Mouse (Mus musculus) right cerebral cortex, adult 18-20 months (tissue): ENCODE data around the gene Hand2.

Experiments used
- DNase-seq: peaks from one replicate; pipeline ENCODE4 v3.0.0; 2022; ENCODE audit warnings: mixed read lengths

Hand2 gene

DNA sequence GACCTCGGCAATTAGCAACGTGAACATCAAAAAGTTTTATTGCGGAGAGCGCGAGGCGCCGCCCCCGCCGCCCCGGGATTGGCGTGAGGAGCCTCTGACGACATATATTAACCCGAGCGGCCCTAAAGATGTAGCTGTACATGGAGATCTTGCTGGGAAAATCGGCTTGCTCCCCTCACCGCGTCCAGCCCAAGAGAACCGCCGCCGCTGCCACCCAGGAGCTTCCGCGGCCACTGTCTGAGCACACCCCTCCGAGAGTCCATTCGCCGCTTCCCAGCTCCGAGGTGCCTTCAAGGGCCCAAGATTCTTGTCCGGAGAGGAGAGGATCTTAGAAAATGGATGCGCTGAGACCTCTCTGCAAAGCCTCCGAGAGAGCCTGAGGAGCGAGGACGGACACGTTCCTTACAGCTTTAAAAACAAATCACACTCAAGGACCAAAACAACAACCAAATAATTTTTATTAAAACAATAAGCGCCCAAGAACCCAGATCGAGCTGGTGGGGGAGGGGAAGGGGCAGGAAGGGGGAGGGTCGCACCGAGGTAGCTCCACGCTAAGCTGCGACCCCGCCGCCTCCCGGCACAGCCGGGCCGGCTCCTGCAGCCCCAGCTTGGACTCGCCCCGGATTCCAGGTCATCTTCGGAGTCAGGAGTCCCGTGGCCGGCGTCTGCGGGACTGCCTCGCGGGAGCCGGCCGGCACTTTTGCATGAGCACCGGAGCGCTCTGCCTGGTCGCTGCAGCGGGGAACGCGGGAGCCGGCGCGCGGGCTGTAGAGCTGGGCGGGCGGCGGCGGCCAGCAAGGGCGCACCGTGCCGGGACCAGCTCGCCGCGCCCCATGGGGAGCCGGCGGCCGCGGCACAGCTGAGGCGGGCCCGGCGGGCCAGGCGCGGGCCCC, at the start of gene Hand2:
Gene Hand2, plus strand, starts transcription at position 133 of the 893 bp plus-strand sequence.
- no peak for DNase-seq

GRCm38 (mm10) chr8:57273055-57273454, 47.7 kb upstream of the Hand2 start:
- no peak for DNase-seq

GRCm38 (mm10) chr8:57293441-57293840, 27.3 kb upstream of the Hand2 start:
- DNase-seq = no peak

DNA sequence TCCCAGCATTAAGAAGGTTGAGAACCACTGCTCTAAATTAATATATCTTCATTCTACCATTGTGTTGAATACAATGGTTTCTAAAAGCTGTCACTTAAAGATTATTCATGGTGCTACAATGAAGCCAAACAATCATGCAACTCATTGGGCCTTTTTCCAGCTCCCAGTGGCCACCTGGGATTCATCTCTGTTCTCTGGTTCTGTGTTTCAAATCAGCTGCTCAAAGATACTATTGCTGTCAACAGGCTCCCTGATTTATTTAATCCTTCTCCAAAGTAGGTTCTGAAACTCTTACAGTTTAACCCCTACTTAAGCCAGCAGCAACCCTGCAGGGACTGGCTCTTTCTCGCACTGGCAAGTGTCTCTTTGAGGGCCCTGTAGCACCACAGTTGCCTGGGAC, 17.3 kb upstream of the Hand2 start:
- DNase-seq = no peak

DNA sequence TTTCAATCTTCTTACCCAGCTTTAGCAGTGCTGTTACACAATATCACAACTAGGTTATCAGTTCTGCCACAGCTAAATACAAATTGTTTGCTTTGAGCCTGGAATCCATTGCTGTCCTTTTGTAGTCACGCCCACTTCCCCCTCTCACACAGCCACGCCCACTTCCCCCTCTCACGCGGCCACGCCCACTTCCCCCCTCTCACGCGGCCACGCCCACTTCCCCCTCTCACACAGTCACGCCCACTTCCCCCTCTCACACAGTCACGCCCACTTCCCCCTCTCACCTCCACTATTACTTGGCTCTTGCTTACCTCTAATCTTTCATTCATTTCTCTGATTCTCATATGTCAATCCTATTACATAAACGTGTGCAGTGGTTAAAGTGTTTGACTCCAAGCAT, 15.8 kb upstream of the Hand2 start:
- no peak for DNase-seq

DNA sequence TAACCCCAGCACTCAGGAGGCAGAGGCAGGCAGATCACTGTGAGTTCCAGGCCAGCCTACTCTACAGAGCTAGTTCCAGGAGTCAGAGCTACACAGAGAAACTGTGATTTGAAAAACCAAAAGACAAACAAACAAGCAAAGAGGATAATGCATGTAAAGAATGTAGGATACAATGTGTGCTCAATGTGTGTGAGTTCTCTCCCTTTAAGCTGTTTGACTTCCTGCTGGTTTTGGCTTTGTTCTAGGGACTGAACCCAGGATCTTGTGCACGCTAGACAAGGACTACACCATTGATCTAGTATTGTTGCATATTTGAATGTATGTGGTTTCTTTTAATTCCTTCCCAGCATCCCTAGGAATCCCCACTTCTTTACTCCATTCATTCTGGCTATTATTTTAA, 14.3 kb upstream of the Hand2 start:
- no peak for DNase-seq

- DNase-seq = no peak
These were observed 10.8 kb upstream of the Hand2 start for GRCm38 (mm10) chr8:57309844-57310485.

DNA sequence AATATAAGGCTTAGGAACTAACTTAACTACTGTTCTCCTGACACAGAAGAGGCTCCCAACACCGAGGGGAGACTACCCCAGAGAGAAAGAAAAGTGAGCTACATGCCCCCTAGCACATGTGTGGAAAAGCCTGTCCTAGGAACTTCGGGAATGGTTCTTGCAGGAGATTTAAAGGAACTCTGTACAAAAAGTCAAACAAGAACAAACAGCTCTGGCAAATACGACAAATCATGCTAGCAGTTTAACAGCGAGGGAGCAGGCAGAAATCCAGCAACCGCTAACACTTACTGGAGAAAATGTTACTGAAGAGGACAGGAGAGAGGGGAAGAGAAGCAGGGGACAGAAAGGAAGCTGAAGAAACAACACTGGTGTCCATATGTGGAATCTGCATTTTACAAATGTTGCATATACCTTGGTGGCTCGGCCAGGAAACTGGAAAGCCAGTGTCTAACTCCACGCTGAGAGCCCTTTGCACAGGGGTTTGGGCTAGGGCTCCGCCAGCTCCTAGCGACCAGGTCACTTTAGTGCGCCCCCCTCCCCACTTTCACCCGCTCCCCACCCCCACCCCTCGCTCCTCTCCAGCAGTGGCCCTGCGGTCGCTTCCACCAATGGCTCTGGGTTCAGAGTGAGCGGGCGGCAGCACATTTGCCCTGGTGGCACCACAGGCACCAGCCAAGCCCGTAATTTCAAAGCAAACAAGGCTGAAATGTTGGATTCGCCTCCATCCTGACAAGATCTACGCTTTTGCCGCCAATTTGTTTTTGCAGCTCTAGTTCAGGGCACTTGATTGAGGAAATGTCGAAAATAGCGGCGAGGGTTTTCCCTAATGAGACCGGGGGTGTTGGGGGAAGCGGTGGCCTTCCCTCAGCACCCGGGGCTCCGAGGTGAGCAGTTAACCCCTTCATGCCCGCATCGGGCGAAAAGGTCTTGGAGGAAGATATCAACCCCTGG, 8.5 kb upstream of the Hand2 start:
- no peak for DNase-seq

DNA sequence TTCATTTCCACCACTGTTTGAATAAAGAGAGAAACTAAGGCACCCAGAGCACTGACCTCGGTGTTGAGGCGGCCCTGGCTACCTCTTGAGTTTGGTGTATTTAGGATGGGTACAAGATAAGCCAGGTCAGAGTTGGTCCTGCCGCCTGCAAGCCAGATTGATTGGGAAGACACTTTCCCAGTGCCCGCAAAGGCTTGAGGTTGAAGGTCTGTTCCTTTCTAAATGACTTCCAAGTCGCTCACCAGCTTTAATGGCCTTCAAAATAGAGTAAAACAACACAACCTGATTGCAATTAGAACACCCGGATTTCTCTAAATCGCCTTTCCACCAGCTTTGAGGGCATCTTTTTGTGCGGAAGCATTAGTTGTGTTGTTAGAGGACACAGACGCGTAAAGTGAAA, 7.2 kb upstream of the Hand2 start:
- no peak for DNase-seq

DNA sequence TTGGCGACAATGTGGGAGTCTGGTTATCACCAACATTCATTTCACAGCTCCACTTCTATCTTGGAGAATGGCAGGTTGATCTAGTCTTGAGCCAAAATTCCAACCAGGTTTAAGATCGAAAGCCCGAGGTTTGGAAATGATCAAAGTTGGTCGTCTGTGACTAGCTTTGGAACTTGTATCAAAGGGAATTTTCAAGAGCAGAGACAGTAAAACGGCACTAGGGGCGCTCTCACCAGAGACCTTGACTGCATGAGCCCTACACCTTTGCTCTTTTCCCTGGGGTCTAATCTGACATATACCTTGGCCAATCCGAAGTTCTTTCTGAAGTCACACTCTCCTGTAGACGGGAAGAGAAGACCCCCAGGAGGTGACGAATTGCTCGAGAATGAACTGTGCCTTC, 6.6 kb upstream of the Hand2 start:
- DNase-seq = no peak

GRCm38 (mm10) chr8:57315471-57315870, 5.3 kb upstream of the Hand2 start:
- no peak for DNase-seq

GRCm38 (mm10) chr8:57317107-57317506, 3.7 kb upstream of the Hand2 start:
- DNase-seq = no peak

- DNase-seq = no peak
These were observed 2.8 kb upstream of the Hand2 start for GRCm38 (mm10) chr8:57317890-57318480.

- no peak for DNase-seq
These were observed 1.4 kb upstream of the Hand2 start for GRCm38 (mm10) chr8:57319092-57319980.

GRCm38 (mm10) chr8:57319981-57320585, 700 bp upstream of the Hand2 start:
- DNase-seq = no peak

GRCm38 (mm10) chr8:57321898-57322895, 1.4 kb downstream of the Hand2 start:
- no peak for DNase-seq

- no peak for DNase-seq
These were observed 2.5 kb downstream of the Hand2 start for GRCm38 (mm10) chr8:57322961-57323941.

DNA sequence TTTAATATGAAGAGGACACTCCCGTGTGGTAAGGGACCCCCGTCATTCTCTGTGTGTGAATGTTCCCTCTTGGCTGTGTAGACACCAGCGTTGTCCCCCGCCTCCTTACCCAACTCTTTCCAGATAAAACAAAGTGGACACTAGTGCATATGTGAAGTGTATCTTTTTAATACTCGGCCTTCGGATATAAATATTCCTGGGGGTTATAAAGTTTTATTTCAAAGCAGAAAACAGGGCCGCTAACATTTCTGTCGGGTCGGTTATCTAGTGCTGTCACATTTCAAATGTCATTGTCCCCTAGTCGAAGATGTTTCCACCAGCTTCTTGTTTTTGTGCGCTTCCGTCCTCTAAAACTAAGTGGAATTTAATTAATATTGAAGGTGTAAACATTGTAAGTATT, 3.3 kb downstream of the Hand2 start:
- no peak for DNase-seq

- no peak for DNase-seq
These were observed 3.9 kb downstream of the Hand2 start for GRCm38 (mm10) chr8:57324671-57325070.
